Mouse (Mus musculus): Measurements from ENCODE around the gene Ehbp1l1.

Gene Ehbp1l1

GRCm38 (mm10) chr19:5725767-5726515 lies at the start of gene Ehbp1l1:
Gene Ehbp1l1, minus strand, starts transcription at chr19:5726317.
- peak; percentile 77 for DNase-seq (ENCODE audit: low spot score)

GRCm38 (mm10) chr19:5770925-5771860 lies 45.1 kb upstream of the Ehbp1l1 start, which contains the start of gene Scyl1:
Gene Scyl1, minus strand, starts transcription at chr19:5771419.
- peak; percentile 95 for DNase-seq (ENCODE audit: low spot score)

DNA sequence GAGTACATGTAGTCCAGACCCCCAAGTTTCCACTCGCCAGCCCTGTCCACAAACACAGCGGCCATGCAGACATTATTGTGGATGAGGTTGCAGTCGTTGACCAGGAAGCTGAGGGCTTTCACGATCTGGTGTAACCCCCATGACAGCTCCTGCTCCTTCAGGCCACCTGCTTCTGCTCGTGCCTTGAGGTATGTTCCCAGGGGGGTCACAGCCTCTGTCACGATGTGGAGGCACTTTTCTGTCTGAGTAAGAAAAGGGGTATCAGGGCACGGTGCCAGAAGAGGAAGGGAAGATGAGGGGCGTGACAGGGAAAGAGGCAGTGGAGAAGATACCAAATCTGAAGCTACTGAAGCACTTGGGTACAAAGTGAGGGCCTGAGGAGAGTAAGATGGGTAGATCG lies 44.2 kb upstream of the Ehbp1l1 start:
- DNase-seq (ENCODE audit: low spot score) = no peak

GRCm38 (mm10) chr19:5767271-5767670 lies 41.2 kb upstream of the Ehbp1l1 start:
- no peak for DNase-seq (ENCODE audit: low spot score)

- DNase-seq (ENCODE audit: low spot score) = no peak
Measured at GRCm38 (mm10) chr19:5763163-5763562, 37.0 kb upstream of the Ehbp1l1 start.

DNA sequence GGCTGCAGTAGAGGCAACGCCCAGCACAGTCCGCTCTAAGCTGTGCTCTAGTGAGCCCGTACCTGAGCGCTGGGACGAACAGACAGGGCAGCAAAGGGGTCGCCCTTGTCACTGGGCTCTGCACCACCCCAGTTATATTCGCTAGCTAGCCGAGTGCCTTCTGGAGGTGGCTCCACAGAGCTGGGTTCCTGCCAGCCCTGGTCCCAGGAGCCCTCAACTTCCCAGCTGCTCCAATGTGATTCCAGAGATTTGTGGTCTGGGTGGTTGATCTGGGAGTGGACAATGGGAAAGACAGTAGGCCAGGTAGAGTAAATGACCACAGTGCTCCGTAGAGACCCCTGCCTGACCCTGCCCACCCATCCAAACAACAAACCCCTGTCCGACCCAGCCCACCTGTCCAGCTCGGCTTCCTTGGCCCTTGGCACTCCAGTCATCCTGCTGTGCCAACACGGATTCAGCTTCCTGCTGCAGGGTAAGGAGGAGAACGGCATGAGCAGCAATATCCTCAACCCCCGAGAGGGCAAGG lies 32.8 kb upstream of the Ehbp1l1 start:
- no peak for DNase-seq (ENCODE audit: low spot score)

DNA sequence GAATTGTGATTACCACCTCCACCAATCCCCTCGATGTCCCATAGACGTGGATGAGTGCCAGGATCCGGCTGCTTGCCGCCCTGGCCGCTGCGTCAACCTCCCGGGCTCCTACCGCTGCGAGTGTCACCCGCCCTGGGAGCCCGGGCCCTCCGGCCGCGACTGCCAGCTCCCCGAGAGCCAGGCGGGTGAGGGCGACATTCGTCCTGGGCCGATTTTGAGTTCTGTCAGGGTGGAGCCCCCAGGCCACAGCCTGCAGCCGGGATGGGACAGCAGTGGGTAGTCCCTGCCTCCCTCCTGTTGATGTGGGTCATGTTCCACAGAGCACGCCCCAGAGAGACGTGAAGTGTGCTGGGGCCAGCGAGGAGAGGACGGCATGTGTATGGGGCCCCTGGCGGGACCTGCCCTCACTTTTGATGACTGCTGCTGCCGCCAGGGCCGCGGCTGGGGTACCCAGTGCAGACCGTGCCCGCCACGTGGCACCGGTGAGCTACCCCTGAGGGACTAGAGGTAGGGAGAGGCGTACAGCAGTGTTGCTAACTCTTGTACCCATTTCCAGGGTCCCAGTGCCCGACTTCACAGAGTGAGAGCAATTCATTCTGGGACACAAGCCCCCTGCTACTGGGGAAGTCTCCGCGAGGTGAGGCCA lies 31.0 kb upstream of the Ehbp1l1 start:
- no peak for DNase-seq (ENCODE audit: low spot score)

GRCm38 (mm10) chr19:5756321-5756985 lies 30.3 kb upstream of the Ehbp1l1 start:
- no peak for DNase-seq (ENCODE audit: low spot score)

DNA sequence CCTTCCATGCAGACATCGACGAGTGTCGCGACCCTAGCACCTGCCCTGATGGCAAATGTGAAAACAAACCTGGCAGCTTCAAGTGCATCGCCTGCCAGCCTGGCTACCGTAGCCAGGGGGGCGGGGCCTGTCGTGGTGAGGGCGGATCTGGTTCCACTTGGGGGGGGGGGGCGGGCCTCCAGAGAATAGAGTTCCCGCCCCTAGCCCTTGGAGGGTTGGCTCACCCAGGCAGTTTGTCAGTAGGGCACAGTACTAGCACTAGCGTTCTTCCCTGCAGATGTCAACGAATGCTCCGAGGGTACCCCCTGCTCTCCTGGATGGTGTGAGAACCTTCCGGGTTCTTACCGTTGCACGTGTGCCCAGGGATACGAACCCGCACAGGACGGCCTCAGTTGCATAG lies 25.6 kb upstream of the Ehbp1l1 start:
- DNase-seq (ENCODE audit: low spot score) = no peak

DNA sequence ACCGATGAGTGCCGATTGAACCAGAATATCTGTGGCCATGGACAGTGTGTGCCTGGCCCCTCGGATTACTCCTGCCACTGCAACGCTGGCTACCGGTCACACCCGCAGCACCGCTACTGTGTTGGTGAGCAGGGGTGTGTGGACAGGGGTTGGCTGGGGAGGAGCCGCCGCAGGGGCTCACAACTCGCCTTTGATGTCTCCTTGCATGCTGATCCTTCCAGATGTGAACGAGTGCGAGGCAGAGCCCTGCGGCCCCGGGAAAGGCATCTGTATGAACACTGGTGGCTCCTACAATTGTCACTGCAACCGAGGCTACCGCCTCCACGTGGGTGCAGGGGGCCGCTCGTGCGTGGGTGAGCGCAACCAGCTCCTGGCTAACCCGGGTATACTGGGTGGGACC lies 24.8 kb upstream of the Ehbp1l1 start:
- DNase-seq (ENCODE audit: low spot score) = no peak

GRCm38 (mm10) chr19:5749476-5749875 lies 23.4 kb upstream of the Ehbp1l1 start:
- no peak for DNase-seq (ENCODE audit: low spot score)

DNA sequence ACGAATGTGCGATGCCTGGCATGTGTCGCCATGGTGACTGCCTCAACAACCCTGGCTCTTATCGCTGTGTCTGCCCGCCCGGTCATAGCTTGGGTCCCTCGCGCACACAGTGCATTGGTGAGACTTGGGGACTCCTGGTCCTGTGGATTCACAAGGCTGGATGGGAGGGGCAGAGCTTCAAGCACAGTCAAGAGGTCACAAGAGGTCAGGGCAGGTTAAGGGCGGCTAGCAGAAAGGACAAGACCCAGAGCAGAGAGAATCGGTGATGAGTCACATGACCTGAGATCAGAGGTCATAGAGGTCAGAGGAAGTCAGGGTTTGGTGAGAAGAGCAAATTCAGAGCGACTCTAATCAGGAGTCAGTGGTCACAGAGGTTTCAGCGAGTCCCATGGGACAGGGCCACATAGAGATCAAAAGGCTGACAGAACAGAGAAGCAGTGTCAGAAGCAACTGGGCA lies 20.8 kb upstream of the Ehbp1l1 start:
- DNase-seq (ENCODE audit: low spot score) = no peak

DNA sequence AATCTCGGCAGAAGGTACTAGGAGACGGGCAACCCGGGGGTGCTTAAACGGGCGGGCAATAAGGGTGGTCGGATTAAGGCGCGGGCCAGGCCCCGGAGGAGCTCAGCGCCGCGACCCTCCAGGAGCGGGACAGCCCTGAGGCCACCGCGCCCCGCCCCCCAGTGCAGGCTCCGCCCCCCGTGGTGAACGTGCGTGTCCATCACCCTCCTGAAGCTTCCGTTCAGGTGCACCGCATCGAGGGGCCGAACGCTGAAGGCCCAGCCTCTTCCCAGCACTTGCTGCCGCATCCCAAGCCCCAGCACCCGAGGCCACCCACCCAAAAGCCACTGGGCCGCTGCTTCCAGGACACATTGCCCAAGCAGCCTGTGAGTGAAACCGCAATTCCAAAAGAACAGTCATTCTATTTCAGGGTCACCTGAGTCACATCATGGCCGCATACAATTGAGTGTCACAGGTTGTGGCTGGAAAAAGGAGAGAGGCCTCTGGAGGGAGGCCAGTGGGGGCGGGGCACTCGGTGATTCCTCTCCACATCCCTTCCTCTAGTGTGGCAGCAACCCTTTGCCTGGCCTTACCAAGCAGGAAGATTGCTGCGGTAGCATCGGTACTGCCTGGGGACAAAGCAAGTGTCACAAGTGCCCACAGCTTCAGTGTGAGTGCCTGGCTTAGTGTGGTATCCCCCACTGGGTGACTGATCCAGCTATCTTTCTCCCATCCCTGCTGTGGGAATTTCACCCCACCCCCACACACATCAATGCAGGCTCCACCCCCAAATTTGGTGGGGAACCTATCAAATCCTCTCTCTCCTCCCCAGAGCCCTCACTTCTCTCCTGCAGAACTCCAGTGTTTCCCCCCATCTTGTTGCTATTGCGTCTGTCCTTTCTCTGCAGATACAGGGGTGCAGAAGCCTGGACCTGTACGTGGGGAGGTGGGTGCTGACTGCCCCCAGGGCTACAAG lies 19.9 kb upstream of the Ehbp1l1 start:
- DNase-seq (ENCODE audit: low spot score) = no peak

- DNase-seq (ENCODE audit: low spot score) = no peak
Measured at GRCm38 (mm10) chr19:5743576-5743975, 17.5 kb upstream of the Ehbp1l1 start.

GRCm38 (mm10) chr19:5742241-5742641 lies 16.1 kb upstream of the Ehbp1l1 start:
- DNase-seq (ENCODE audit: low spot score) = no peak

GRCm38 (mm10) chr19:5741641-5742240 lies 15.6 kb upstream of the Ehbp1l1 start:
- DNase-seq (ENCODE audit: low spot score) = peak; percentile 74

DNA sequence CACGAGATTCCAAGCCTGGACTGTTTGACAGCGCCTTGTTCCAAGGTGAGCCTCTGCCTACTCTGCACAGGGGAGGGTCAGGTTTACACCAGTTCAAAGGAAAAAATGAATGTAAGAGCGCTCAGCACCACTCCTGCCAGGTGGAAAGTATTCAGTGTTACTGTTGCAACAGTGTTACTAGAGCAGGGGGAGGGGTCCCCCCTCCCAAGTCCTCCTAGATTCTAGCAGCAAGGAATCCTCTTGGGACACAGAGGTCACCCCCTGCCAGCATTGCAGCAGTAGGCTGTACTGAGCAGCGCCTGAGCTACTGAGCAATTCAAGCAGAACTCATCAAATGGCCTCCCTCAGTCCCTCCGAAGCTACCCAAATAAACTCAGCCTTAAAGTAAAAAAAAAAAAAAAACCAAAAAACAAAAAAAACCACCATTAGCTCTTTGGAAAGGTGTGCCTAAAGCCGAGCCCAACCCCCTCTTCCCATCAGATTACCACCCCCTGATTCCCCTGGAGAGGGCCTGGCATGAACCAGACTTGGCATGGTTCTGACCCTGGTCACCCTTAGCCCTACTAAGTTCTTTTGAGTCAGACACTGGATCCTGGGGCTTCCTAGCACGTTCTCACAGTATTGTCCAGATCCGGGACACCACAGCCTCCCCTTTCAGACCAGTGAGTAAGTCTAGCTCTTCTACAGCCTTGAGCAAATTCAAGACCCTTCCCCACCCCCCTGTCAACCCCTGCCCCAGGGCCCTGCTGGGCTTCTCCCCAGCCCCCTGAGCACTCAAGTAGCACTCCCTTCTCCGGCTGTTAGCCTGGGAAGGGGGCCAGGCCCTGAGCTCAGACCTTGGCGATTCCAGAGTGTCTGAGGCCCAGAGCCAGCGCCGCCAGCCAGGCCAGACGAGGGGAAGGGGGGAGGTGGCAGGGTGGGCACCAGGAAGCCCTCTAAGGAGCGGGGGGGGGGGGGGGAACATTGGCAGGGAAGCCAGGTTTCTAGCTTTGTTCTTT lies 14.5 kb upstream of the Ehbp1l1 start, which contains the start of gene Ltbp3:
Gene Ltbp3, plus strand, starts transcription at position 585 of the 998 bp plus-strand sequence.
- DNase-seq (ENCODE audit: low spot score) = peak; percentile 61

DNA sequence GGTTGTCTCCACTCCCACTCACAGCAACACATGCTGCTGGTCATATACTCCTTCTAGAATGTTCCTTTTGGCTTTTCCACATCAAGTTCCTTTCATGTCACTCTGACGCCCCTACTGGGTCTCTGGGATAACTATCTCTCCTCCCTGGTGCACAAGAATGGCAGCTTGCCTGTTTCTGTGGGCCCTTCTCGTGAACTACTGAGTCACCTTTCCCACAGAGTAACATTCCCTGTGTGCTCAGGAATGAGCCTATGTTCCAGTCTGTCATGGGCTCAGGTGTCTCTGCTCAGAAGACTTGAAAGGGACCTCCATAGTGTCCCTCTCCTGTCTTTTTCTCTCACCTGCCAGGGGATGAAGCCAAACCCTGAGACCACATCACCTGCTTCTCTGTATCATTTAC lies 13.3 kb upstream of the Ehbp1l1 start:
- no peak for DNase-seq (ENCODE audit: low spot score)

DNA sequence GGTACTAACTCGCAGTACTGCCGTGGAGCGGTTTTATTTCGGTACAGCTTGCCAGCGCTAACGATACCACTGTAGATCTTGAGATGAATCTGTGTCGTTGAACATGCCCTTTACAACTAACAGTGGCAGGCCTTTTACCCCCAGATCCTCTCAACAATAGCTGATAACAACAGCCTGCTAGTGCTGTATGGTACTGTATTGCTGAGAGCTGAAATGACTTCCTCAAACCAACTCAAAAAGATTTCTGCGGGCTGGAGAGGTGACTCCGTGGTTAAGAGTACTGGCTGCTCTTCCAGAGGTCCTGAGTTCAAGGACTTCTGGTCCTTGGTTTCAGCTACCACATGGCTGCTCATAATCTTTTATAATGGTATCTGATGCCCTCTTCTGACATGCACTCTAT lies 8.2 kb upstream of the Ehbp1l1 start:
- no peak for DNase-seq (ENCODE audit: low spot score)
